Mouse (Mus musculus) brain, embryonic 14.5 days (tissue): ENCODE results near the gene Ins2.

ENCODE experiments used
- CTCF ChIP-seq: fragments of 200-500 bp; IDR thresholded peaks from 2 replicates; pipeline ENCODE4 v1.5.1; 2012; ENCODE audit warnings: inconsistent platforms, mild to moderate bottlenecking, moderate library complexity, borderline replicate concordance; ENCODE audit not compliant: insufficient read depth, insufficient read length; ENCODE audit errors: extremely low read depth
- POLR2A ChIP-seq: fragments of 200-500 bp; IDR thresholded peaks from 2 replicates; pipeline ENCODE4 v1.6.1; 2012; ENCODE audit warnings: mild to moderate bottlenecking, inconsistent platforms, borderline replicate concordance; ENCODE audit not compliant: poor library complexity, insufficient read depth, insufficient read length, severe bottlenecking; ENCODE audit errors: extremely low read depth

DNA sequence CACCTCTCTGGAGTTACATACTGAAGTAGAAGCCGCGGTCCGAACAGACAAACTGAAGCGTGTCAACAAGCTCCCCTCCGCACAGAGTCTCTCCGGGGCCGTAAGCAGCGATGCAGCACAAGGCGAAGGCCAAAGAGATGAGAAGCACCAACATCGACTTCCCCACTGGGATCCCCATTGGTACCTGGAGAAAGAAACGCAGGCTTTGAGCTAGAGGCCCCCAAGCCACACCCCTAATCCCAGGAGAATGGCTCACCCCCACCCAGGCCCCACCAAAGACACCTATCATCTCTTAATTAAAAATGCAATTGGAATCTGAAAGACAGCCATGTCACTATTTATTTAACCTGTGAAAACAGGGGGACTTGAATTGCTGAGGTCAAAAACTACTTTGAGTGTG lies 87.5 kb downstream of the Ins2 start:
- TF ChIP-seq CTCF (no peak), POLR2A (no peak)
